Mouse (Mus musculus) MEL (cell line): ENCODE data around the gene Wt1. TPM values are rescaled to one million over a fixed set of nuclear protein-coding genes. Genes with fewer than 3 reads are reported as not detected.

Experiments
- DNase-seq: peaks from one replicate; pipeline ENCODE4 v3.0.0; 2011; ENCODE audit warnings: low read depth, low spot score
- H3K27ac ChIP-seq: 2 replicates; pipeline ENCODE4 v1.5.1; 2012; ENCODE audit warnings: low read depth, mild to moderate bottlenecking, control low read depth, low read length, moderate library complexity; ENCODE audit not compliant: control insufficient read depth
- H3K27me3 ChIP-seq, 2 experiments: fragments of 150-350 bp in 1 of 2; sonication (generic) in 1 of 2; 2 replicates each; pipeline ENCODE4 v1.6.1; 2012; ENCODE audit warnings: low read length in 2 of 2, mild to moderate bottlenecking in 2 of 2, improper control_type of control experiment in 1 of 2, moderate library complexity in 1 of 2; ENCODE audit not compliant: insufficient read depth in 2 of 2, control insufficient read depth in 1 of 2
- H3K36me3 ChIP-seq, 2 experiments: 2 replicates each; pipeline ENCODE4 v1.6.1; 2012 to 2014; ENCODE audit warnings: low read length in 2 of 2, improper control_type of control experiment in 1 of 2, inconsistent platforms in 1 of 2, mild to moderate bottlenecking in 1 of 2; ENCODE audit not compliant: insufficient read depth in 2 of 2, control insufficient read depth in 1 of 2
- H3K4me1 ChIP-seq, 2 experiments: fragments of 150-350 bp in 1 of 2; sonication (generic) in 1 of 2; 2 replicates each; pipeline ENCODE4 v1.6.1; 2012; ENCODE audit warnings: low read length in 2 of 2, improper control_type of control experiment in 1 of 2, mild to moderate bottlenecking in 1 of 2; ENCODE audit not compliant: insufficient read depth in 2 of 2, control insufficient read depth in 1 of 2
- H3K4me3 ChIP-seq, 2 experiments: fragments of 150-350 bp in 1 of 2; sonication (generic) in 1 of 2; 2 replicates each; pipeline ENCODE4 v1.5.1; 2012; ENCODE audit warnings: low read depth in 2 of 2, low read length in 2 of 2, mild to moderate bottlenecking in 2 of 2, moderate library complexity in 2 of 2, control low read depth in 1 of 2, improper control_type of control experiment in 1 of 2; ENCODE audit not compliant: control insufficient read depth in 1 of 2, insufficient read depth in 1 of 2
- H3K79me2 ChIP-seq: 2 replicates; pipeline ENCODE4 v1.6.1; 2012; ENCODE audit warnings: mild to moderate bottlenecking, low read length, moderate library complexity; ENCODE audit not compliant: control insufficient read depth, poor library complexity, insufficient read depth
- H3K9ac ChIP-seq: 2 replicates; pipeline ENCODE4 v1.6.1; 2012; ENCODE audit warnings: low read depth, mild to moderate bottlenecking, control low read depth, low read length, moderate library complexity; ENCODE audit not compliant: control insufficient read depth, poor library complexity, severe bottlenecking
- H3K9me3 ChIP-seq: fragments of 150-350 bp; sonication (generic); replicated peaks from 2 replicates; pipeline ENCODE4 v1.6.1; 2012; ENCODE audit warnings: mild to moderate bottlenecking, low read length, improper control_type of control experiment, moderate library complexity; ENCODE audit not compliant: insufficient read depth
- BHLHE40 ChIP-seq: IDR thresholded peaks from 2 replicates; pipeline ENCODE4 v1.6.1; 2012; ENCODE audit warnings: low read depth, mild to moderate bottlenecking, inconsistent platforms, low read length, improper control_type of control experiment, borderline replicate concordance
- CHD2 ChIP-seq: IDR thresholded peaks from 2 replicates; pipeline ENCODE4 v1.6.1; 2011; ENCODE audit warnings: low read length, improper control_type of control experiment
- ETS1 ChIP-seq: IDR thresholded peaks from 2 replicates; pipeline ENCODE4 v1.6.1; 2012; ENCODE audit warnings: low read depth, mild to moderate bottlenecking, inconsistent platforms, low read length, improper control_type of control experiment, moderate library complexity
- GABPA ChIP-seq: IDR thresholded peaks from 2 replicates; pipeline ENCODE4 v1.6.1; 2012; ENCODE audit warnings: low read depth, mild to moderate bottlenecking, inconsistent platforms, low read length, improper control_type of control experiment, moderate library complexity
- GATA1 ChIP-seq: IDR thresholded peaks from 2 replicates; pipeline ENCODE4 v1.6.1; 2011; ENCODE audit warnings: low read depth, low read length, improper control_type of control experiment
- HCFC1 ChIP-seq: IDR thresholded peaks from 2 replicates; pipeline ENCODE4 v1.6.1; 2012; ENCODE audit warnings: low read depth, mild to moderate bottlenecking, inconsistent platforms, low read length, improper control_type of control experiment, moderate library complexity
- MXI1 ChIP-seq: IDR thresholded peaks from 2 replicates; pipeline ENCODE4 v1.6.1; 2011; ENCODE audit warnings: mild to moderate bottlenecking, low read depth, low read length, improper control_type of control experiment
- MYB ChIP-seq: IDR thresholded peaks from 2 replicates; pipeline ENCODE4 v1.6.1; 2011; ENCODE audit warnings: mild to moderate bottlenecking, low read depth, low read length, improper control_type of control experiment
- NELFE ChIP-seq: IDR thresholded peaks from 2 replicates; pipeline ENCODE4 v1.6.1; 2011; ENCODE audit warnings: low read depth, low read length, improper control_type of control experiment
- POLR2A ChIP-seq, 2 experiments: IDR thresholded peaks; 2 replicates each; pipeline ENCODE4 v1.6.1; 2011 to 2012; ENCODE audit warnings: low read length in 2 of 2, mild to moderate bottlenecking in 2 of 2, control low read depth in 1 of 2, improper control_type of control experiment in 1 of 2, low read depth in 1 of 2, moderate library complexity in 1 of 2; ENCODE audit not compliant: control insufficient read depth in 1 of 2, insufficient read depth in 1 of 2, poor library complexity in 1 of 2
- POLR2AphosphoS5 ChIP-seq: IDR thresholded peaks from 2 replicates; pipeline ENCODE4 v1.6.1; 2012; ENCODE audit warnings: low read depth, borderline replicate concordance, mild to moderate bottlenecking, inconsistent platforms, low read length, moderate library complexity, mixed read lengths
- RAD21 ChIP-seq: IDR thresholded peaks from 2 replicates; pipeline ENCODE4 v1.6.1; 2011; ENCODE audit warnings: mild to moderate bottlenecking, low read depth, low read length, improper control_type of control experiment
- RCOR1 ChIP-seq: IDR thresholded peaks from 2 replicates; pipeline ENCODE4 v1.6.1; 2012; ENCODE audit warnings: low read depth, mild to moderate bottlenecking, inconsistent platforms, low read length, improper control_type of control experiment
- SIN3A ChIP-seq: IDR thresholded peaks from 2 replicates; pipeline ENCODE4 v1.6.1; 2012; ENCODE audit warnings: low read length, improper control_type of control experiment, inconsistent platforms
- UBTF ChIP-seq: IDR thresholded peaks from 2 replicates; pipeline ENCODE4 v1.6.1; 2012; ENCODE audit warnings: low read depth, mild to moderate bottlenecking, inconsistent platforms, low read length, improper control_type of control experiment, moderate library complexity, borderline replicate concordance; ENCODE audit not compliant: insufficient read depth
- USF2 ChIP-seq, 2 experiments: IDR thresholded peaks; 2 replicates each; pipeline ENCODE4 v1.6.1; 2011 to 2012; ENCODE audit warnings: improper control_type of control experiment in 2 of 2, low read length in 2 of 2, borderline replicate concordance in 1 of 2, inconsistent platforms in 1 of 2, low read depth in 1 of 2, mild to moderate bottlenecking in 1 of 2; ENCODE audit not compliant: insufficient read depth in 1 of 2
- ZC3H11A ChIP-seq: IDR thresholded peaks from 2 replicates; pipeline ENCODE4 v1.6.1; 2012; ENCODE audit warnings: low read depth, mild to moderate bottlenecking, inconsistent platforms, low read length, improper control_type of control experiment
- ZNF384 ChIP-seq: IDR thresholded peaks from 2 replicates; pipeline ENCODE4 v1.6.1; 2012; ENCODE audit warnings: low read depth, mild to moderate bottlenecking, inconsistent platforms, low read length, improper control_type of control experiment
- polyA plus RNA-seq, 2 experiments: library from polyadenylated mRNA; stranded (reverse) in 1 of 2; unstranded in 1 of 2; fragments of >175 nt in 1 of 2; fragments of >200 nt in 1 of 2; gene quantifications; 2 replicates each; pipeline versions ENCODE4 v1.2.1 to v1.2.4; 2012; ENCODE audit warnings: low replicate concordance in 2 of 2, low read depth in 1 of 2; ENCODE audit not compliant: insufficient read length in 2 of 2, insufficient read depth in 1 of 2, missing spikeins in 1 of 2
- total RNA-seq: library from RNA; depleted of rRNA; stranded (reverse); fragments of 300-350 nt; gene quantifications from 2 replicates; pipeline ENCODE4 v1.2.3, GENCODE M21; 2012

Wt1 gene
- total and polyA plus RNA-seq, 3 experiments: not detected

- no peaks in the 10 kb centered on the region for H3K36me3 ChIP-seq
- H3K79me2 ChIP-seq: no peaks in the 10 kb centered on the region
- peaks cover 0 to 3% of the 10 kb centered on the region in 2 experiments; a peak in 1 of 4 replicates for H3K27me3 ChIP-seq
- no peak overlapping the region for H3K4me3 ChIP-seq
- no peak overlapping the region for H3K27ac ChIP-seq
- no peak overlapping the region for H3K9ac ChIP-seq
- TF ChIP-seq RAD21 (no peak), ETS1 (no peak), RCOR1 (no peak), GABPA (no peak), POLR2AphosphoS5 (no peak), ZC3H11A (no peak), POLR2A (IDR thresholded peaks at IDR 0.05; ENCODE audit: control insufficient read depth in 1 of 2, insufficient read depth in 1 of 2, low read depth in 1 of 2, low read length in 2 of 2, poor library complexity in 1 of 2) (no peak)
- TF ChIP-seq, all 39 proteins: peak for 0
- Histone ChIP-seq H3K9me3 (no peaks in the 10 kb centered on the region), H3K4me1 (no peaks in the 10 kb centered on the region)
- no peak for DNase-seq
Observed at GRCm38 (mm10) chr2:105122886-105123285, 3.4 kb upstream of the Wt1 start.

- TF ChIP-seq MXI1 (no peak), ZNF384 (no peak), USF2 (IDR thresholded peaks at IDR 0.05; ENCODE audit: borderline replicate concordance in 1 of 2, insufficient read depth in 1 of 2, low read depth in 1 of 2, low read length in 2 of 2) (no peak), SIN3A (no peak), CHD2 (no peak), GABPA (no peak), HCFC1 (no peak), NELFE (no peak), BHLHE40 (no peak), UBTF (no peak), MYB (no peak), GATA1 (no peak)
- Histone ChIP-seq H3K9ac (no peak overlapping the region), H3K27me3 (peaks cover 0 to under 1% of the 10 kb centered on the region in 2 experiments; a peak in 1 of 4 replicates), H3K4me3 (no peak overlapping the region), H3K9me3 (no peaks in the 10 kb centered on the region), H3K27ac (no peak overlapping the region), H3K79me2 (no peaks in the 10 kb centered on the region), H3K4me1 (no peaks in the 10 kb centered on the region), H3K36me3 (no peaks in the 10 kb centered on the region)
- no peak for DNase-seq
Observed at GRCm38 (mm10) chr2:105123431-105123830, 2.9 kb upstream of the Wt1 start.
